Mouse (Mus musculus) gastrocnemius, postnatal 10 days (tissue): ENCODE measurements around the gene Zfp882. TPM values are rescaled to one million over a fixed set of nuclear protein-coding genes. Genes with fewer than 3 reads are reported as not detected.
"Not testable (repeated sequence)": the region's sequence is repeated elsewhere in the genome, so short reads cannot be mapped to it uniquely, and the experiment has no call there.

Experiments used
- DNase-seq: peaks from one replicate; pipeline ENCODE4 v3.0.0; 2021; ENCODE audit warnings: mixed read lengths
- long read RNA-seq, 2 experiments: library from polyadenylated mRNA; stranded (forward); transcript quantifications; one replicate each; pipeline ENCODE4 v2.0.0; 2021
- total RNA-seq, 2 experiments: library from RNA; stranded (reverse); gene quantifications; 2 replicates each; pipeline ENCODE4 v1.2.3; 2021

The Zfp882 gene
- total RNA-seq, result 1 to 10 TPM; 2.8 to 4.3 TPM
- long read RNA-seq, experiment 1, result 0 reads
- long read RNA-seq, experiment 2, result 0 reads

- DNase-seq, result peak; percentile 81
These were observed at the start of gene Zfp882, which contains the start of gene Zfp617 for GRCm38 (mm10) chr8:71908309-71909261. Gene Zfp882 (plus strand): TSS chr8:71908608. Gene Zfp617 (plus strand): TSS chr8:71908635.

GRCm38 (mm10) chr8:71861551-71861950, 46.9 kb upstream of the Zfp882 start:
- DNase-seq, result not testable (repeated sequence)

GRCm38 (mm10) chr8:71862038-71862437, 46.4 kb upstream of the Zfp882 start:
- DNase-seq, result not testable (repeated sequence)

GRCm38 (mm10) chr8:71881618-71882274, 26.7 kb upstream of the Zfp882 start, which contains the start of gene Zfp709:
Gene Zfp709 (plus strand): TSS chr8:71882019.
- peak; percentile 56 for DNase-seq

GRCm38 (mm10) chr8:71900666-71901065, 7.7 kb upstream of the Zfp882 start:
- not testable (repeated sequence) for DNase-seq

- DNase-seq, result not testable (repeated sequence)
These were observed 5.3 kb upstream of the Zfp882 start for GRCm38 (mm10) chr8:71903084-71903483.

- DNase-seq, result no peak
These were observed 1.6 kb upstream of the Zfp882 start for GRCm38 (mm10) chr8:71906809-71907208.

- no peak for DNase-seq
These were observed 580 bp upstream of the Zfp882 start for GRCm38 (mm10) chr8:71907798-71908257.

- DNase-seq, result no peak
These were observed 3.9 kb downstream of the Zfp882 start for GRCm38 (mm10) chr8:71912286-71912685.

- peak; percentile 88 for DNase-seq
These were observed 14.4 kb downstream of the Zfp882 start for GRCm38 (mm10) chr8:71922567-71923401.

- DNase-seq, result no peak
These were observed 17.4 kb downstream of the Zfp882 start for GRCm38 (mm10) chr8:71925791-71926190.

GRCm38 (mm10) chr8:71926551-71926950, 18.1 kb downstream of the Zfp882 start:
- no peak for DNase-seq

- DNase-seq, result no peak
These were observed 19.4 kb downstream of the Zfp882 start for GRCm38 (mm10) chr8:71927779-71928178.

- DNase-seq, result not testable (repeated sequence)
These were observed 29.6 kb downstream of the Zfp882 start for GRCm38 (mm10) chr8:71938037-71938436.

GRCm38 (mm10) chr8:71940293-71941208, 32.1 kb downstream of the Zfp882 start:
- DNase-seq, result no peak

GRCm38 (mm10) chr8:71941776-71942175, 33.4 kb downstream of the Zfp882 start:
- DNase-seq, result no peak

- DNase-seq, result no peak
These were observed 40.2 kb downstream of the Zfp882 start for GRCm38 (mm10) chr8:71948624-71949023.

- peak; percentile 97 for DNase-seq
These were observed 42.2 kb downstream of the Zfp882 start, which contains the start of gene Zfp961 for GRCm38 (mm10) chr8:71950482-71951221. Gene Zfp961 (plus strand): TSS chr8:71951038.

- no peak for DNase-seq
These were observed 43.2 kb downstream of the Zfp882 start for GRCm38 (mm10) chr8:71951436-71952161.
